Mouse (Mus musculus): ENCODE measurements around the gene Cnih1.

Gene Cnih1

GRCm38 (mm10) chr14:46734761-46735455, 53.3 kb downstream of the Cnih1 start:
- in situ Hi-C loops (cut with MboI, MseI): no loop called here

GRCm38 (mm10) chr14:46734262-46734661, 53.9 kb downstream of the Cnih1 start:
- in situ Hi-C loops (cut with MboI, MseI): no loop called here

GRCm38 (mm10) chr14:46725743-46726142, 62.5 kb downstream of the Cnih1 start:
- in situ Hi-C loops (cut with MboI, MseI): loop anchor here (10.0 kb wide), 1 partner anchor 331 kb away; the partner anchor contains the start of gene Bmp4
